Mouse (Mus musculus) ES-Bruce4 (cell line): ENCODE measurements around the gene Mpped1.

Source experiments
- CTCF ChIP-seq: IDR thresholded peaks from one replicate; pipeline ENCODE4 v1.8.1; 2011; ENCODE audit warnings: low read depth, low read length
- EP300 ChIP-seq: IDR thresholded peaks from 2 replicates; pipeline ENCODE4 v1.6.1; 2011; ENCODE audit warnings: low read depth, low read length; ENCODE audit not compliant: insufficient read depth
- POLR2A ChIP-seq: IDR thresholded peaks from one replicate; pipeline ENCODE4 v1.8.1; 2011; ENCODE audit warnings: low read length; ENCODE audit not compliant: insufficient read depth

- TF ChIP-seq CTCF (no peak), POLR2A (no peak), EP300 (no peak)
These were observed 6.3 kb upstream of the Mpped1 start for GRCm38 (mm10) chr15:83772953-83773352.
